Mouse (Mus musculus): ENCODE data around the gene Lonrf2. TPM values are rescaled to one million over a fixed set of nuclear protein-coding genes. Genes with fewer than 3 reads are reported as not detected.

Lonrf2 gene
- total and polyA plus RNA-seq, 3 experiments: 2.9 to 48.5 (median 42.0) TPM

DNA sequence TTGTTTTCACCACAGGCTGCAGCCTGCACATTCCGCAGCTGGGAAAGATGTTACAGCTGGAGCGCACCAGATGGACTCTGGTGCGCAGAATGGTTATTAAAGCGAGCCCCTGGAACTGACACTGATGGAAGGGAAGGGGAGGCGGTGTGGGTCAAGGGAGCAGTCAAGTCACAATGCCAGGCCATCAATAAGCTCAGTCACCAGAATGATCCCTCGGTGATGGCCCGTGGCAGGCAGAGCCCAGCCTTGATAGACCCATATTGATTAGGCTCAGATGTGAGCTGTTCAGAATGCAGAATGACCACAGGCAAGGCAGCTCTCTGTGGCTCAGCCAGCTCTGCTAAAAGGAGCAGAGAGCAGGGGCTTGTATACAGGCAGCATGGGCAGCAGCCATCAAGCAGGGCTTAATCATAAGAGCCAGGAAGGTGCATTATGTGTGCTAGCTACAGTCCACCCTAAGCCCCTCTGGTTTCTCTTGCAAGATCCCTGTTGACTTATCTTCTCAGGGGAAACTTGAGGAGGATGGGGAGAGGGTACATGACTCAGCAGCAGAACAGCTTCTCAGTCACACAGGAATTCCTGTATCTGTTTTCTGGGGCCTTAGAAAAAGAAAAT, 46.4 kb downstream of the Lonrf2 start:
- Histone ChIP-seq H3K27me3 (ENCODE audit: insufficient read depth, low read length) (peaks cover 5% of the 10 kb centered on the region; the same call in 1 of the 2 replicates), H3K36me3 (replicated peaks) (peaks cover 26% of the 10 kb centered on the region), H3K9me3 (replicated peaks) (no peaks in the 10 kb centered on the region), H3K4me1 (ENCODE audit: insufficient read depth, low read depth, low read length) (peaks cover 23% of the 10 kb centered on the region), H3K4me3 (ENCODE audit: low read depth, low read length) (no peak overlapping the region)
- DNase-seq (ENCODE audit: low spot score): no peak
- TF ChIP-seq GATA1 (IDR thresholded peaks at IDR 0.05; ENCODE audit: borderline replicate concordance, low read length): no peak
- ATAC-seq (ENCODE audit: extremely low read depth, insufficient number of reproducible peaks, low FRiP score, poor library complexity, severe bottlenecking): no peak

DNA sequence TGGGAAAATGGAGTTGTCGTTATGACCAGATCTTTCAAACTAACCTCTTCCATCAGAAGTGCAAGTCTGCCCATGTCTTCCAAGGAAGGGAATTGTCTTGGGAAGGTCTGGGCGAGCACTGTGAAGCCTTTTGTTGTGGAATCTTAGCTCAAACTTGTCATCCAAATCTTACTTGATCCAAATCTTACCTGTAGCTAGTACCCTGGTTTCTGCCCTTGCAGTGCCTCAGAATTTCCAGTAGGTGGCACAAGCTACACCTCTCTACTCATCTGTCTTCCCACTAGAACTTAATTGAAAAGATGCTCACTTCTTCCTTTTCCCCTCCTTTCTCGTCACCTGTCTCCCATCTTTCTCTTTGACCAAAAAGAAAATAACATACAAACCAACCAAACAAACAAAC, 47.6 kb downstream of the Lonrf2 start:
- Histone ChIP-seq H3K36me3 (replicated peaks) (peaks cover 23% of the 10 kb centered on the region), H3K9me3 (replicated peaks) (no peaks in the 10 kb centered on the region), H3K27me3 (ENCODE audit: insufficient read depth, low read length) (peaks cover 5% of the 10 kb centered on the region; the same call in 1 of the 2 replicates), H3K4me3 (ENCODE audit: low read depth, low read length) (no peak overlapping the region), H3K4me1 (ENCODE audit: insufficient read depth, low read depth, low read length) (peaks cover 23% of the 10 kb centered on the region)
- ATAC-seq (ENCODE audit: extremely low read depth, insufficient number of reproducible peaks, low FRiP score, poor library complexity, severe bottlenecking) (no peak), DNase-seq (ENCODE audit: low spot score) (peak; percentile 26)
- peak; percentile 89 for TF ChIP-seq CTCF (IDR thresholded peaks at IDR 0.05; ENCODE audit: low read depth, low read length)
- TF ChIP-seq GATA1 (IDR thresholded peaks at IDR 0.05; ENCODE audit: borderline replicate concordance, low read length): no peak

DNA sequence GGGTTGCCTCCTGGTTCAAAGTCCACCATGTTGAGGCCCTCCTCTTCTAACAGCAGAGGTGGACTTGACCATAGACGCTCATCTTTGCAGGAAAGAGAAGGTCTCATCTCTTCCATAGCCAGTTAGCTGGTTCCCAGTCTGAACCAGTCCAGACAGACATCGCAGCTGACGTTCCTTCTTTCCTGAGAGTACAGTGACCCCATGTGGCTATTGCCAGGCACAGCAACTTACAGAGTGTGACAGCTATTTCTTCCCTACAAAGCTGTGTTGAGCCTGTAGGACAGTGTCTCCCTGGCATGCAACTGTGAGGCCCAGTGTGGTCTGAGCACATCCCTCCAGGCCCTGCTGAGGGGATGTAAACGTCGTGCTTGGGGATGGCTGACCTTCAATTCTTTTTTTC, 49.1 kb downstream of the Lonrf2 start:
- Histone ChIP-seq H3K36me3 (replicated peaks) (peaks cover 23% of the 10 kb centered on the region), H3K27me3 (ENCODE audit: insufficient read depth, low read length) (peaks cover 5% of the 10 kb centered on the region; the same call in 1 of the 2 replicates), H3K4me1 (ENCODE audit: insufficient read depth, low read depth, low read length) (peaks cover 23% of the 10 kb centered on the region), H3K4me3 (ENCODE audit: low read depth, low read length) (no peak overlapping the region), H3K9me3 (replicated peaks) (no peaks in the 10 kb centered on the region)
- TF ChIP-seq GATA2 (IDR thresholded peaks at IDR 0.05; ENCODE audit: borderline replicate concordance, low read depth, low read length) (no peak), TAL1 (conservative IDR thresholded peaks at IDR 0.05; ENCODE audit: low read depth, low read length) (no peak), CTCF (IDR thresholded peaks at IDR 0.05; ENCODE audit: low read depth, low read length) (peak; percentile 76), POLR2AphosphoS5 (IDR thresholded peaks at IDR 0.05; ENCODE audit: insufficient replicate concordance, low read depth, low read length) (no peak)
- DNase-seq (ENCODE audit: low spot score) (no peak), ATAC-seq (ENCODE audit: extremely low read depth, insufficient number of reproducible peaks, low FRiP score, poor library complexity, severe bottlenecking) (no peak)

DNA sequence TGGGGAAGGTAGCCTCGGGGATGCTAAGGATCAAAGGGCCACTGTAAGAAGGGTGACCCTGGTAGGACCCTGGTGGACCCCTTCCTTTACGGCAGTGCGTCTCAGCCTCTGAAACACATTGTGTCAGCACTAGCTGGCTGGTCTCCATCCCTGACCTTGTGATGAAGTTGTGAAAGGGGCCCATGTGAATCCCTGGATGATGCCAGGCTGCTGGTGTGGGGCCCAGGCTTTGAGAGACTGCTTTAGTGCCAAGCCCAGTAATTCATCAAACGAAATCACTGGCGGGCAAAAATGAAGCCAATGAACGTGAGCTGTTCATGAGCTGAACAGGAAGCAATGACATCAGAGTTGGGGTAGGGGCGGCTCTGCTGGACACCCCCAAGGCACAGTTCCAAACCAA, 50.2 kb downstream of the Lonrf2 start:
- DNase-seq (ENCODE audit: low spot score): no peak
- H3K27me3 ChIP-seq (ENCODE audit: insufficient read depth, low read length): peaks cover 5% of the 10 kb centered on the region; the same call in 1 of the 2 replicates
- no peak for ATAC-seq (ENCODE audit: extremely low read depth, insufficient number of reproducible peaks, low FRiP score, poor library complexity, severe bottlenecking)
- peaks cover 15% of the 10 kb centered on the region for H3K4me1 ChIP-seq (ENCODE audit: insufficient read depth, low read depth, low read length)
- no peak overlapping the region for H3K4me3 ChIP-seq (ENCODE audit: low read depth, low read length)
- TF ChIP-seq GATA2 (IDR thresholded peaks at IDR 0.05; ENCODE audit: borderline replicate concordance, low read depth, low read length) (no peak), TAL1 (conservative IDR thresholded peaks at IDR 0.05; ENCODE audit: low read depth, low read length) (no peak), CTCF (IDR thresholded peaks at IDR 0.05; ENCODE audit: low read depth, low read length) (no peak), POLR2AphosphoS5 (IDR thresholded peaks at IDR 0.05; ENCODE audit: insufficient replicate concordance, low read depth, low read length) (no peak), GATA1 (IDR thresholded peaks at IDR 0.05; ENCODE audit: borderline replicate concordance, low read length) (no peak)
- H3K36me3 ChIP-seq (replicated peaks): peaks cover 16% of the 10 kb centered on the region
- H3K9me3 ChIP-seq (replicated peaks): no peaks in the 10 kb centered on the region

DNA sequence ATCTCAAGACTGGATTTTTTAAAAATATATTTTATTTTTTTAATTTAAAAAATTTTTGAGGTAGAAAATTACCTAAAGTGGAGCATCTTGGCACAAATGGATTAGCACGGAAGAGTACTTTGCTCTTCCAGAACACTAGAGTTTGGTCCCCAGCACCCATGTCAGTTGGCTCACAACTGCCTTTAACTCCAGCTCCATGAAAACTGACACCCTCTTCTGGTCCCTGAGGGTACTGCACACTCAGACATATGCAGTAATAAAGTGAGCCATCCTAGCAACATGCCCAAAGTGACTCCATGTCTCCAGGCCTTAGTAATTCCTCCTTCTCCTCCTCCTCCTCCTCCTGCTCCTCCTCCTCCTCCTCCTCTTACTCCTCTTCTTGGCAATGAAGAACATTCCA, 58.2 kb downstream of the Lonrf2 start:
- TF ChIP-seq GATA2 (IDR thresholded peaks at IDR 0.05; ENCODE audit: borderline replicate concordance, low read depth, low read length) (no peak), CTCF (IDR thresholded peaks at IDR 0.05; ENCODE audit: low read depth, low read length) (no peak), TAL1 (conservative IDR thresholded peaks at IDR 0.05; ENCODE audit: low read depth, low read length) (no peak), POLR2AphosphoS5 (IDR thresholded peaks at IDR 0.05; ENCODE audit: insufficient replicate concordance, low read depth, low read length) (no peak), GATA1 (IDR thresholded peaks at IDR 0.05; ENCODE audit: borderline replicate concordance, low read length) (no peak)
- DNase-seq (ENCODE audit: low spot score): no peak

DNA sequence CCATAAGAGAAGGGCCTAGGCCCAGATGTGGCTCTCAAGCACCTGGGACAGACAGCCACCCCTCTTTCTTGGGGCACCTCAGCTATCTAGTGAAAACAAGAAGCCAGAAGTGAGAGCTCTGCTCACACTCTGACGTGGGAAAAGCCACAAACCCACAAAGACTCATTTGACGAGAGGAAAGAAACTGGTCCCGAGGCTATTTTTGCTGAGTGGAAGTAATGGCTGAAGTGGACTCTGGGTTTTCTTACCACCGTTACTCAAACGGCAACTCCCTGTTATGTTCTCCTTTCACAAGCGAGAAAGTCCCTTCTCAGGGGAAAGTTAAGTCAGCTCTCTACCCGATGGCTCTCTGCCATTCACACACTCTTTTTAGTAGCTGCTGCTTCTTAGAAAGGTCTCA, 59.0 kb downstream of the Lonrf2 start:
- H3K36me3 ChIP-seq (replicated peaks): no peaks in the 10 kb centered on the region
- peaks cover 7% of the 10 kb centered on the region; the same call in 1 of the 2 replicates for H3K4me1 ChIP-seq (ENCODE audit: insufficient read depth, low read depth, low read length)
- peaks cover 3% of the 10 kb centered on the region; the same call in 1 of the 2 replicates for H3K27me3 ChIP-seq (ENCODE audit: insufficient read depth, low read length)
- DNase-seq (ENCODE audit: low spot score) (no peak), ATAC-seq (ENCODE audit: extremely low read depth, insufficient number of reproducible peaks, low FRiP score, poor library complexity, severe bottlenecking) (no peak)
- TF ChIP-seq POLR2AphosphoS5 (IDR thresholded peaks at IDR 0.05; ENCODE audit: insufficient replicate concordance, low read depth, low read length): no peak
- no peak for TF ChIP-seq TAL1 (conservative IDR thresholded peaks at IDR 0.05; ENCODE audit: low read depth, low read length)
- TF ChIP-seq GATA2 (IDR thresholded peaks at IDR 0.05; ENCODE audit: borderline replicate concordance, low read depth, low read length): no peak
- no peak for TF ChIP-seq GATA1 (IDR thresholded peaks at IDR 0.05; ENCODE audit: borderline replicate concordance, low read length)
- TF ChIP-seq CTCF (IDR thresholded peaks at IDR 0.05; ENCODE audit: low read depth, low read length): no peak
- H3K9me3 ChIP-seq (replicated peaks): peaks cover 3% of the 10 kb centered on the region; the same call in 1 of the 2 replicates
- no peak overlapping the region for H3K4me3 ChIP-seq (ENCODE audit: low read depth, low read length)

More for the DNA sequence above, 58.2 kb downstream of the Lonrf2 start:
- H3K27me3 ChIP-seq (ENCODE audit: insufficient read depth, low read length): peaks cover 3% of the 10 kb centered on the region; the same call in 1 of the 2 replicates
- no peaks in the 10 kb centered on the region for H3K36me3 ChIP-seq (replicated peaks)
- ATAC-seq (ENCODE audit: extremely low read depth, insufficient number of reproducible peaks, low FRiP score, poor library complexity, severe bottlenecking): no peak
- H3K9me3 ChIP-seq (replicated peaks): peaks cover 3% of the 10 kb centered on the region; the same call in 1 of the 2 replicates
- no peak overlapping the region for H3K4me3 ChIP-seq (ENCODE audit: low read depth, low read length)
- H3K4me1 ChIP-seq (ENCODE audit: insufficient read depth, low read depth, low read length): peaks cover 7% of the 10 kb centered on the region; the same call in 1 of the 2 replicates

Measured in G1E (cell line).